Mouse (Mus musculus) left cerebral cortex, postnatal 25 days (tissue): ENCODE results near the gene Nckap5l. TPM values are rescaled to one million over a fixed set of nuclear protein-coding genes. Genes with fewer than 3 reads are reported as not detected.
"Not testable (repeated sequence)": the region's sequence is repeated elsewhere in the genome, so short reads cannot be mapped to it uniquely, and the experiment has no call there.

Source experiments
- DNase-seq, 2 experiments: peaks; one replicate each; pipeline ENCODE4 v3.0.0; 2022; ENCODE audit warnings: low spot score in 2 of 2, mixed read lengths in 1 of 2
- intact Hi-C: fragments of 180-260 bp; cut with DNase I; formaldehyde crosslinking; loops from one replicate; pipeline ENCODE4 v1.15.1; 2025
- total RNA-seq, 2 experiments: library from RNA; stranded (reverse); gene quantifications; 2 replicates each; pipeline ENCODE4 v1.2.3; 2021

Nckap5l gene
- total RNA-seq, 2 experiments from 2014 or later = 16.8 to 22.3 TPM

DNA sequence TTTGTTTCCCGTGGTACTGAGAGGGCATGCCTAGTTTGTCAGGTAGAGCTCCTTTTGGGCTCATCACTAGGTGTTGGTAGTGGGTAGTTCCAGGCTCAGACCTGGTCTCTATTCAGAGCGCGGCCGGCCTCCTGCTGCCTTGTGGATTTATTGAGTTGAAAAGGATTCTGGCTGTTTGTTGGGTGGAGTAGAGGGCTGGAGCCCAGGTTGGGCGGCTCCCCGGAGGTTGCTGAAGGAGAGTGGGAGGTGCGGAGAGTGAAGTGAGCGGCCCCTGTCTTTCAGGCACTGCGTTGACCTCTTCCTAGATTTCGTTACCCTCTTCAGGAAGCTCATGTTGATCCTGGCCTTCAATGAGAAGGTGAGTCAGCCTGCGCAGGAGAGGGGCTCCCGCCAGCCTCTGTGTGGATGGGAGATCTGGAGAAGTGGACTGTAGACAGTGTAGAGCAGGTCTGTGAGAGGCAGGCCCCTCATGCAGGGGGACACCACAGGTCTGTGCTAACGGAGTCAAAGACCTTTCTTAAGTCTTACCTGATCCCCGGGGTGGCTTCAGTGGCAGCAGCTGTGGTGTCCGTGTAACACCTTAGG lies 50.5 kb downstream of the Nckap5l start:
- DNase-seq = no peak

DNA sequence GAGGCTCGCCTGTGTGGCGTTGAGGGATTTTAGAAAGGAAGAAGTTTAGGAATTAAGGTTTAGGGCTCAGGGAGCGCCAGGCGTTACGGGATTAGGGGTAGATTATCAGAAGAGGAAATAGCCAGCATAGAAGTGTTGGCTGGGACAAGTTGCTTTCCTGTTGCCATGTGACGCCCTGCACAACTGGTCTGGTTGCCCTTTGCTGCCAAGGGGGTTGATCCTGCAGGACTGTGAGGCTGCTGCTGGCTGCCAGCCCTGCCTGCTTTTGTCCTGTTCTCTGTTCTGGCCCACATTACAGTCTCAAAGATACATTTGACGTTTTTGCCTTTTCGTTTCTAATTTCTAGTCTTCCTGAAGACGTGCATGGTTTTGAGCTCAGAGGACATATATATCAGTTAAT lies 52.4 kb downstream of the Nckap5l start:
- intact Hi-C loops = no loop called here

More for the DNA sequence above, 50.5 kb downstream of the Nckap5l start:
- intact Hi-C loops = no loop called here

DNA sequence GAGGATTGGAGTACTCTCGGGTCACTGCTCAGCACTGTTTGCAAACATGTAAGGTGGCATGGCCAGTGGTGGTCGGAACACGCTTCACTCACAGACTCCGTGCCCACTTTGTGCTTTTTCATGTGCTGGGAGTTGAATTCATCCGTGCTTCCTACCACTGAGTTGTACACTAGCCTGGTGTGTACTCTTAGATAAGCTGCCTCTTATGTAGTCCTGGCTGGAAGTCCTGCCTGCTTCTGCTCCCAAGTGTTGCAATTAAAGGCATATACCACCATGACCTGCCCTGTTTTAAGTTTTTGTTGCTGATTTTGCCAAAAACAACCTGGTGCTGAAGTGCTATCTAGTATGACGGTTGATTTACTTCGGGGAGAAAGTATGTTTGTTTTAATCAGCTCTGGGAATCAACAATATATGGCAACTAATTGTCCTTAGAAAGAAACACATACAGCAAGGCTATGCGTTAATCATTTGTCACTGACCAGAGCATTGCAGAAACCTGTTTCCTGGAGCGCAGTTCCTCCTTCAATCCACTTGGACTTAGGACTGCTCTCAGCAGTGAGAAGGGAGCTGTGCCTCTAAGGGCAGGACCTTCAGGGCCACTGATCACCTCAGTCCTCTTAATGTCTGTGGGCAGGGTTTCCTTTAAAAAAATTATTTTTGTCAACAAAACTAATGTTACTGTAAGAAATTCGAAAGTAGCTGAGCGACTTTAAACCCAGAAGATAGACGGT lies 54.2 kb downstream of the Nckap5l start:
- intact Hi-C loops = no loop called here
- DNase-seq = no peak

More for the DNA sequence above, 52.4 kb downstream of the Nckap5l start:
- DNase-seq = no peak

DNA sequence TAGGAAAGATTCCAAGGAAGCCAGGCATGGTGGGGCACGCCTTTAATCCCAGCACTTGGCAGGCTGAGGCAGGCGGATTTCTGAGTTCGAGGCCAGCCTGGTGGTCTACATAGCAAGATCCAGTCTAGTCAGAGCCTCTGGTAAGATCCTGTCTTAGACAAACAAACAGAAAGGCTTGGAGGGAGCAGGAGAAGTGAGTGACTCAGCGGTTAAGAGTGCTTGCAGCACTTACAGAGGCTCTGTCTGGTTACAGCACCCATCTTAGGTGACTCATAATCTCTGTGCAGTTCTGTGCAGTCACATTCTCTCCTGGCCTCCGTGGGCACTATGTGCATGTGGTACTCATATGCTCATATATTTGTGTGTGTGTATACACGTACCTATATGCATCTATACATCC lies 56.9 kb downstream of the Nckap5l start:
- intact Hi-C loops = no loop called here
- peak in 1 of 2 experiments; percentile 42 for DNase-seq

DNA sequence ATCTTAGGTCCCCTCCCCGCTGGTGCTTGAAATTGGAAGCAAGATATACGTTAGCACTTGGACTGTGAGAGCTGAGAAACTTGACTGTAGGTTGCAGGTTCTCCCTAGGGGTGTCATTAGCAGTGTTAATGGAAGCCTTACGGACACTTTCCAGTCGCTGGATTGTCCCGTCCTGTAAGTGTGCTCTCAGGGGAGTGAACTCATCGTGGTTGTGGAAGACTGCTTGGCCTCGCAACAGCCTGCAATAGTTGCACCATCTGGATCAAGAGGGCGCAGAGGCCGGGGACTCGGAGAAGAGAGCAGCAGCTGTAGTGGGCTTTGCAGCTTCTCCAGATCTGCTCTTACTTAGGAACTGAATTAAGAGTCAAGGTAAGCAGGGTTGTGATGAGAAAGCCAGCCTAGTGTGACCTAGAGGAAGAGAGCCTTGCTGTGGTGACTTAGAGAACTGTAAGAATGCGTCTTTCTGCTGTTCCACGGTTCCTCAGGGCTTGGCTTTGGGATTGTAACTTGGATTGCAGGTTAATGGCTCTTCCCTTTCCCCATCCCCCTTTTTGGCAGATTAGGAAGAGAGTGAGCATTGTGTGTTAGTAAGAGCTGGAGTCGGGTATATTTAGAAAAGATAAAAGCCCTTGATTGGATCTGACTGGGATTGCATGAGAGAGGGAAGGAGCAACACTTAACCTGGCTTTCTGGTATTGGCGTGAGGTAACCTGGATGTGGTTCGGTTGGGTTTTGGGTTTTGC lies 57.9 kb downstream of the Nckap5l start:
- intact Hi-C loops = no loop called here
- DNase-seq = no peak

DNA sequence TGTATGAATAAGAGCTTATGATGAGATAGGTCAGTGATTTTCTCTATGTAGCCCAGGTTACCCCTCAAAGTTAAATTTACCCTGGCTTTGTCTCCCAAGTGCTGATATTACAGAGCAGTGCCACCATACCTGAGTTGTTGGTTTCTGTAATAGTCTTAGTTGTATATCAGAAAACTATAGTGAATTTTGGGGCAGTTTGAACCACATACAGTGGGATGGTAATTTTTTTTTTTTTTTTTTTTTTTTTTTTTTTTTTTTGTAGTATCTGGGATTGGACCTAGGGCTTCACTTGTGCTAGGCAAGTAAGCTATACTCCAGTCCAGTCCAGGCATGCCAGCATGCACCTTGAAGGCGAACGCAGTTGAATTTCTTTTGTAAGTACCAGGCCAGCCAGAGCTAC lies 59.9 kb downstream of the Nckap5l start:
- intact Hi-C loops = no loop called here
- DNase-seq = no peak

DNA sequence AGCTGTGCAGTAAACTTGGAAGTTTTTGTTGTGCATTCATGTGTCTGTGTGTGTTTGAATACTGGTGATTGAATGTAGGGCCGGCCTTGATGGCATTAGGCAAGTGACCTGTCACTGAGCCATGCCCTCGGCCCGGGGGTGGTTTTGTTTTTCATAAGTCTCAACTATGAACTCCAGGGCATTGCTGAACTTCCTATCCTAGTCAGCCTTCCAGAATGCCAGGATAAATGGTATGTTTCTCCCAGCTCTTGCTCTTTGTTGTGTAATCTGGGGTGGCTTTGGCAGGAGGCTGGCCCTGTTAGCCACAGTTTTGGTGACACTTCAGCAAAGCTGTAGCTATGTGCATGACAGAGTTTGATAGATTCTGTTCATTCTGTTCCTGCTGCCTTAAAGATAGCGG lies 60.7 kb downstream of the Nckap5l start:
- no peak for DNase-seq
- intact Hi-C loops = no loop called here

DNA sequence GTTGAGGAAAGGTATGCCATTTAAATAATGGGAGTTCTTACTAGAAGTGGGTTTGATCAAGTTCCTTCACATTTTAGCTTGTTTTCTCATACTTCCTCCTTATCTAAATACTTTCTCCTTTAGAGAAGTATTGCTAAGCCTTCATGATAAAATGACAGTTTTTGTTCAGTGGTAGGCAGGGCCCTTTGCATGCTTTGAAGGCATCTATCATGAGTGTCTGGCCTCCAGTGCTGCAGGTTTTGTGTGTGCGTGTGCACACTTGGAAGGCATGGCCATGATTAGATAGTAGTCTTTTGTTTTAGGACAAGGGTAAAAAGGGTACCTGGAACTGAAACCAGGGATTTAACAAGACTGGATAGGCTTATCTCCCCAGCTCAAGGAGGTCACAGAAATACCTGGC lies 61.1 kb downstream of the Nckap5l start:
- no peak for DNase-seq
- intact Hi-C loops = no loop called here

DNA sequence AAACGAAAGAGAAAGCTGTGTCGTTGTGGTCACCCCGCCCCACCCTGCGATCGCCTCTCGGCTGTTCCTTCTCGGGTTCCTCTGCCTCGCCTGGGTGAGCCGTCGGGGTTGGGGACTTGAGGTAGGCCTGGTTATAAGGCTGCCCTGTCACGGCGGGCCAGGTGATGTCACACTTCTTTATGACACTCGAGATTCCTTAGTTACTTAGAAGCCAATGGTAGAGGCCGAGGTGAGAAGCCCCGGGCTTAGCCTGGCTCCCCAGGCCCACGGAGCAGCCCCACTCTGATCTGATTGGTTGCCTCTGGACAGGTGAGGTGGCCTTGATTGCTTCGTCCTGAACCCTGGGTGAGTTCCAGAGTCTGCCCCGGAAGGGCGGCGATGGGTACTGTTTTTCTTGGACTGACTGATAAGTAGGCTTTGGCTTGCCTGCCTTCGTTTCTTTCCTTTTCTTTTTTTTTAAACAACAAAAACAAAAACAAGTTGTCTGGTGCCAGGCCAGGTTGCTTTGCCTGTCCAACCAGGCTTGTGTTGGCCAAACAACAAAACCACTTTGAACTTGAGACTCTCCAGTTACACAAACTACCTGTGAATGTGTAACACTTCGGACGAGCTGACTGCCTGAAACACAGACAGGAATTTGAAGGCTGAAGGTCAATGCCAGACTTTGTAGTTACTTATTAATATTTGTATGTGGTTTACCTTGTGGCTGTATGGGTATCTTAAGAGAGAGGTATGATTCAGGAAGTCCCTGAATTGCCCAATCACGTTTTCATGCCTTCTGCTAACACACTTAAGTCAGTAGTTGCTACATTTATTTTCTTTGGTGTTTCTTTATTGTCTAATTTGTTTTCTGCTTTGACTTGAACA lies 63.9 kb downstream of the Nckap5l start:
- no peak for DNase-seq
- intact Hi-C loops = no loop called here

DNA sequence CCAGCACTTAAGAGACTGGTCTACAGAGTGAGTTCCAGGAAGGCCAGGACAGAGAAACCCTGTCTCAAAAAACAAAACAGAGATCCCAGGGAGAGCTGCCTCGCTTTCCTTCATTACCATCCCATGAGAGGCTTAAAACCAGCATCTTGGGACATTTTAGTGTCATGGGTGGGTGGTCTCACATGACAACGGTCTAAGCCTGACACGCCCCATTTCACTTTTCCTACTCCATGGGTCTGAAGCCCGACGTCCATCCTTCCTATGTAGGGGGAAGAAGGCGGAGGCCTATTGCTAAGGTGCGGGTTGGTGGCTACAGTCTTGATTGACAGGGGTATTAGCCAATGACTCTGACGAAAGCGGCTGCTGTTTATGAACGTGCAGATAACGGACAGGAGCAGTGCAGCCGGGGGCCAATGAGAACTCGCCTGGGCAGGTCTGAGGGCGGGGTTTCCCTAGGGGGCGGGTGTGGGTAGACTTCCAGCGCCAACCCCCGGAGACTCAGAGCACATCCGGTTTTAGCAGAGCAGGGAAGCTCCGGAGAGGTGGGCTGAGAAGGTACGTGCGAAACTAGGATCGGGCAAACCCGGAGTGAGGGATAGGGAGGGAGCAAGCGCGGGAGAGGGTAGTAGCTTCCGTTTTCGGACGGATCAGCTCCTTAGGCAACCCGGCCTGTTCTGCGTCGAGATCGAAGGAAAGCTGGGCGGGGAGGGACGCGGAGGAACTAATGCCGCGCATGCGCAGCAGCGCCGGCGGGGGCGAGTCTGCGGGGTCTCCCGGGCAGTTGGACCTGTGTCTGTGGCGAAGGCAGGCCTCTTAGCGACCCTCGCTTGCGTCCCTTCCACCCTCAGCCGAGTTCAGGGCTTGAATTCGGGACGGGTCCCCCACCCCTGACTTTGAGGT lies 64.8 kb downstream of the Nckap5l start, which contains the start of gene Tmbim6:
Gene Tmbim6 (plus strand): TSS at position 397 of the 900 bp plus-strand sequence.
- peak; percentile 99 to 100 for DNase-seq
- intact Hi-C loops = no loop called here

DNA sequence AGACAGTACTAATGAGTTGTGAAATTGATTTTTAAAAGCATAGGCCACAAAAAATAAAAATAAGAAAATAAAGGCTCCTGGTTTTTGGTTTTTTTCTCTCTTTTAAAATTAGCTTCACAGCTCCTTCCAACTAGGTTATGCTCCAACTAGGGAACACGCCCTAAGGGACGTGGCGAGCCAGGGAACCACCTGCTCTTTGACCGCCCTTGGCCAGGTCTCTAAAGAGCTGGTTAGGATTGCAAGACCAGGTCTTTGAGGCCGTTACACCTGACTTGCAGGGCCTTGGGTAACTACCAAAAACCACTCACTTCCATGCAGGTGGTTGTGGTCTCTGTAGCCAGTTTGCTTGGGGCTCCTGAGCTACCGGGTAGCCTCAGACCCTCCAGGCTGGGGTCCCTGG lies 65.6 kb downstream of the Nckap5l start:
- no peak for DNase-seq
- intact Hi-C loops = no loop called here

DNA sequence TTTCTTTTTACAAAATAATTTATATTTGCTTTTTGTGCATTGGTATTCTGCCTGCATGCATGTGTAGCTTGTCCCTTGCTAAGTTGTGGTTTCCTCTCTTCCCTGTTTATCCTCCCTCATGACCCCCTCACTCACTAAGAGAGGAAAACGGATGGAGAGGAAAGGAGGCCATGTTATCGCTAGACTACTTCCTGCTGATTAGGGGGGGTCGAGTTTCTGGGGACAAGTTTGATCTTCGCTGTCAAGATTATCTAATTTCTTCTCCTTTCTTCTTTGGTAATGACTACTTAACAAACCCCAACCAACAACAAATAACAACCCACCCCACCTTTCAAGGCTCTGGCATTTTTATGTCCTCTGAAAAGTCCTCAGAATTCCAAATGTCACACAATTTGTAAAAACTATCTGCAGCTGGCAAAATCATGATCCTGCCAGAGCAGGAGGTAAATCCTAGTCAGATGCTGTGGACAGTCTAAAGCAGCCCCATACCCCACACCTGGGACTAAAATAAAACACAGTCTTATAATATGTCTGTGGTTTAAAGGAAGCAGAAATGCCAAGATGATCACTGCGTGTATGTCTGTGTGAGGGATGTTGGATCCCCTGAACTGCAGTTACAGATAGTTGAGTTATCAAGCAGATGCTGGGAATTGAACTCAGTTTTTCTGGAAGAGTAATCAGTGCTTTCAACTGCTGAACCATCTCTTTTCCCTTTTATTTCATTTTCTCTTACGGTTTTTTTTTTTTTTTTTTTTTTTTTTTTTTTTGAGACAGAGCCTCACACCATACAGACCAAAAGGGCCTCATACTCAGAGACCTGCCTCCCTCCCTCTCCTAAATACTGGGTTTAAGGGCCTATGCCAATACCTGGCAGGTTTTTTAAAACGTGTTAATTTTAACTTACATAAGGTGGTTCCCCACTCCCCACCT lies 66.8 kb downstream of the Nckap5l start:
- DNase-seq = no peak
- intact Hi-C loops = no loop called here

DNA sequence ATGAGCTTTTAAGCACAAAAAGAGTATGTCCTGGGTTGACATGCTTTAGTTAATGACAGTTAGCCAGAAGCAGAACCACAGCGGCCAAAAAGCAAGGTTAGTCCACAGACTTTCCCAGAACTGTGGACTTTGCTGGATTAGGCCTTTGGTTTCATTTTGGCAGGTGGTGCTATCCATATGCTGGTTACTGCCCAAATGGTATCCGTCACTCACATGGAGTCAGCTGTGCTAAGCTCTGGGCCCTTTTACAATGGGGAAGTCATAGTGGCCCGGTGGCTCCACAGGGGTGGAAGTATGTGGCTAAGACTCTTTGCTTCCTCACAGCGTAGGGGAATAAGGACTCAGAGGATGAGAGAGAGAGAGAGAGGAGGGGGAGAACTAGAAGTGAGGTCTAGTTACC lies 69.6 kb downstream of the Nckap5l start:
- intact Hi-C loops = no loop called here

DNA sequence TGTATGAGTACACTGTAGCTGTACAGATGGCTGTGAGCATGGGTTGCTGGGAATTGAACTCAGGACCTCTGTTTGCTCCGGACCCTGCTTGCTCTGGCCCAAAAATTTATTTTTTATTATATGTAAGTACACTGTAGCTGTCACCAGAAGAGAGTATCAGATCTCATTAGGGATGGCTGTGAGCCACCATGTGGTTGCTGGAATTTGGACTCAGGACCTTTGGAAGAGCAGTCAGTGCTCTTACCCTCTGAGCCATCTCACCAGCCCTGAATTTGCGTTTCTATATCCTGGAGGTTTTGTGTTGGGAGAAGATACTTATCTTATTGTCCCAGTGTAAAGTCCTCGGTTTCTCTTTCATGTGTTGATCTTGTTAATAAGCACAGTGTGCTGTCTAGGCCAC lies 70.8 kb downstream of the Nckap5l start:
- no peak for DNase-seq
- intact Hi-C loops = no loop called here

More for the DNA sequence above, 69.6 kb downstream of the Nckap5l start:
- no peak for DNase-seq

DNA sequence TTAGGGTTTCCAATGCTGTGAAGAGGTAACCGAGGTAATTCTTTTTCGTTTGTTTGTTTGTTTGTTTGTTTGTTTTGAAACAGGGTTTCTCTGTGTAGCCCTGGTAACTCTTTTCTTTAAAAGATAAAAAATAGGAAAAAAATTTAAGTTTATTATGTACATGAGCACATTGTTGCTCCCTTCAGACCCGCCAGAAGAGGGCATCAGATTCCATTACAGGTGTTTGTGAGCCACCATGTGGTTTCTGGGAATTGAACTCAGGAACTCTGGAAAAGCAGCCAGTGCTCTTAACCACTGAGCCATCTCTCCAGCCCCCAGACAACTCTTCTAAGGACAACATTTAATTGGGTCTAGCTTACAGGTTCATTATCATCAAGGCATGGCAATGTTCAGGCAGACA lies 71.4 kb downstream of the Nckap5l start:
- intact Hi-C loops, DNase-seq: not testable (repeated sequence)

DNA sequence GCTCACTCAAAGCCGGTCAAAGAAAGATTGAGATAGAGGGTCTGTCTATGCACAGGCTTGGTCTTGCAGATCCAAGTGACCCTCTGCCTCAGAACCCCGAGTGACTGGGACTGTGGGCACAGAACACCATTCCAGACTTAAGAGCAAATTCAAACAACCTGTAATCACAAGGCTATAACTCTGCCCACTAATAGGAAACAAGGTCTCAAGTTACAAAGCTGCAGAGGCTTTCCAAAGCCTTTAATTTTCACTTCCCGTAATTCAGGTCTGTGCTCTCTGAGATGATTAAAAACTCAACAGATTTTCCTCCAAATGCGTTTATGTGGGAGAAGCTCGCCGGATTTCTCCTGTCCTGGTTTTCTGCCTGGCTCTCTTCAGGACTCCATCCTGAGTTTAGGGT lies 73.5 kb downstream of the Nckap5l start:
- no peak for DNase-seq
- intact Hi-C loops = no loop called here

DNA sequence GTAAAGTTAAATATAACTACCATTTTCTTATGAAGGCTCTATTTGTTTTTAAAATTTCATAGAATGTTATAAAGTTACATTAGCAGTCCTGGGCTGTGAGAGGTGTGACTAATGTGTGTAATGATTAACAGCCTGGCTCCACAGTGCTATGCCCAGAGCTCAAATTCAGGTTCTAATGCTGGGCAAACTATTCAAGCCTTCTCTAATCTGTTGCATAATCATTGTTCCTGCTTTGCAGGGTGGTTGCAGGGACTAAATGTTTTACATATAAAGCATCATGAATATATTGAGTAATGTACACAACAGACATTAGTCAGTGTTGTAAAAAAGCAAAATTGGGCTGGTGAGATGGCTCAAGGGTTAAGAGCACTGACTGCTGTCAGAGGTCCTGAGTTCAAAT lies 74.7 kb downstream of the Nckap5l start:
- DNase-seq = no peak
- intact Hi-C loops = no loop called here

DNA sequence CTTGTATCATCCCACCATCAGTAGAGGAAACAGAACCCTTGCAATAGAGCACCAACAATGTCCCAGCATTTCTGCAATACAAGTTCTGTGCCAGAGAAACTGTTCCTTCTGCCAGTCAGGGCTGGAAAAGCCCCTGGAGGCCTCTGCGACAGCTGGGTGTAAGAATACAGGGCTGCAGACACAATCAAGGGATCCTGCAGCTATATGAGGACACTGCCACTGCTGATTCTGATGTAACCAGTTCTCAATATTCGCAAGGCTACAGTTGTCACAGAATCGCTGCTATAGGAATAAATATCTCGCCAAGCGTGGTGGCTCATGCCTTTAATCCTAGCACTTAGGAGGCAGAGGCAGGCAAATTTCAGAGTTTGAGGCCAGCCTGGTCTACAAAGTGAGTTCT lies 81.3 kb downstream of the Nckap5l start:
- DNase-seq = no peak
- intact Hi-C loops = no loop called here
